Mouse (Mus musculus) midbrain, embryonic 13.5 days (tissue): ENCODE data around the gene Saa3. TPM values are rescaled to one million over a fixed set of nuclear protein-coding genes. Genes with fewer than 3 reads are reported as not detected.
"Not testable (repeated sequence)": the region's sequence is repeated elsewhere in the genome, so short reads cannot be mapped to it uniquely, and the experiment has no call there.

Experiments
- ATAC-seq: fragments of 200-750 bp; cut with Nextera tagmentation; 2 replicates; pipeline ENCODE4 v1.8.0; 2017; ENCODE audit warnings: mild to moderate bottlenecking, moderate TSS enrichment, moderate library complexity
- H3K27ac ChIP-seq: fragments of 300-500 bp; sonication (generic); 2 replicates; pipeline ENCODE4 v1.5.1; 2015; ENCODE audit warnings: inconsistent platforms, mild to moderate bottlenecking, moderate library complexity
- H3K27me3 ChIP-seq: fragments of 300-500 bp; sonication (generic); 2 replicates; pipeline ENCODE4 v1.6.1; 2015; ENCODE audit warnings: mild to moderate bottlenecking, inconsistent platforms
- H3K36me3 ChIP-seq: fragments of 300-500 bp; sonication (generic); 2 replicates; pipeline ENCODE4 v1.6.1; 2015; ENCODE audit warnings: mild to moderate bottlenecking, inconsistent platforms
- H3K4me1 ChIP-seq: fragments of 300-500 bp; sonication (generic); replicated peaks from 2 replicates; pipeline ENCODE4 v1.6.1; 2015; ENCODE audit warnings: inconsistent platforms
- H3K4me2 ChIP-seq: fragments of 300-500 bp; sonication (generic); replicated peaks from 2 replicates; pipeline ENCODE4 v1.6.1; 2015; ENCODE audit warnings: moderate library complexity, mild to moderate bottlenecking, inconsistent platforms
- H3K4me3 ChIP-seq: fragments of 300-500 bp; sonication (generic); replicated peaks from 2 replicates; pipeline ENCODE4 v1.5.1; 2015; ENCODE audit warnings: mild to moderate bottlenecking, inconsistent platforms
- H3K9ac ChIP-seq: fragments of 300-500 bp; sonication (generic); replicated peaks from 2 replicates; pipeline ENCODE4 v1.6.1; 2015; ENCODE audit warnings: mild to moderate bottlenecking, inconsistent platforms
- H3K9me3 ChIP-seq: fragments of 300-500 bp; sonication (generic); 2 replicates; pipeline ENCODE4 v1.6.1; 2016; ENCODE audit warnings: mild to moderate bottlenecking, inconsistent platforms
- WGBS: fragments of 180-500 bp; shearing (Covaris S2); methylation state at CpG from one replicate; pipeline ENCODE4 v1.1.7; 2015; 5-methylcytosine and 5-hydroxymethylcytosine counted together
- polyA plus RNA-seq: library from polyadenylated mRNA; unstranded; fragments of >200 nt; fragmentation: Nextera tagmentation; extraction: Ambion mirVana; gene quantifications from 2 replicates; pipeline ENCODE4 v1.2.1, GENCODE M21; 2015

Gene Saa3
- polyA plus RNA-seq, 1 experiment from 2014 or later, result 0.17 TPM

GRCm38 (mm10) chr7:46700521-46701025, 14.9 kb downstream of the Saa3 start:
- no peaks in the 10 kb centered on the region for H3K9me3 ChIP-seq
- no peak overlapping the region for H3K4me2 ChIP-seq
- no peak for ATAC-seq
- H3K27ac ChIP-seq, result no peak overlapping the region
- peaks cover 94% of the 10 kb centered on the region for H3K36me3 ChIP-seq
- no peaks in the 10 kb centered on the region for H3K4me1 ChIP-seq
- WGBS, result 93% methylated on average over 6 of the region's 6 CpGs
- H3K4me3 ChIP-seq, result no peak overlapping the region
- H3K27me3 ChIP-seq, result no peaks in the 10 kb centered on the region
- H3K9ac ChIP-seq, result no peak overlapping the region

GRCm38 (mm10) chr7:46696754-46697153, 18.7 kb downstream of the Saa3 start:
- no peaks in the 10 kb centered on the region for H3K27me3 ChIP-seq
- no peak overlapping the region for H3K4me2 ChIP-seq
- H3K36me3 ChIP-seq, result peaks cover 76% of the 10 kb centered on the region
- H3K27ac ChIP-seq, result no peak overlapping the region
- H3K4me1 ChIP-seq, result no peaks in the 10 kb centered on the region
- no peaks in the 10 kb centered on the region for H3K9me3 ChIP-seq
- no peak for ATAC-seq
- no peak overlapping the region for H3K4me3 ChIP-seq
- no peak overlapping the region for H3K9ac ChIP-seq
- WGBS, result 94% methylated on average over 1 of the region's 1 CpGs

- Histone ChIP-seq H3K4me3 (no peak overlapping the region), H3K27ac (no peak overlapping the region), H3K4me1 (no peaks in the 10 kb centered on the region), H3K9ac (no peak overlapping the region), H3K9me3 (no peaks in the 10 kb centered on the region), H3K36me3 (peaks cover 40% of the 10 kb centered on the region), H3K27me3 (no peaks in the 10 kb centered on the region), H3K4me2 (no peak overlapping the region)
- no peak for ATAC-seq
- 91% methylated on average over 5 of the region's 5 CpGs for WGBS
Observed at GRCm38 (mm10) chr7:46686827-46687226, 28.7 kb downstream of the Saa3 start.

DNA sequence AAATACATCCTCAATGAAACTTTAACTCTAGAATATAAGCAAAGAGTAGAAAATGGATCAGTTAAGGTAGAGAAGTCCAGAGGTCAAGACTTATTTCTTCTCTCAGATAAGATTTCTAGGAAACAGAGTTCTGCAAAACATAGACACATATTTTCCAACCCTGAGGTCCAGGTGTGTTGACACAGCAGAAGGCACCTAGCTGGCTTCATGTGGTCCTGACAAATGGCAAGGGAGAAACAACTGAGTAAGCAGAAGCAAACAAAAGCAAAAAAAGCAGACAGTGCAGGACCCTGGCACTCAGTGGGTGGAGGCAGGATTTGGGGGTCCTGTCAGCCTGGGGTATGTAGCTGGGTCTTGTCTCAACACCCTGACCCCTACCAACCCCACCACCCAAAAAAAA, 34.8 kb downstream of the Saa3 start:
- no peaks in the 10 kb centered on the region for H3K27me3 ChIP-seq
- H3K9me3 ChIP-seq, result no peaks in the 10 kb centered on the region
- H3K9ac ChIP-seq, result no peak overlapping the region
- no peaks in the 10 kb centered on the region for H3K36me3 ChIP-seq
- H3K4me2 ChIP-seq, result no peak overlapping the region
- no peak for ATAC-seq
- no peak overlapping the region for H3K4me3 ChIP-seq
- no peak overlapping the region for H3K27ac ChIP-seq
- no peaks in the 10 kb centered on the region for H3K4me1 ChIP-seq

GRCm38 (mm10) chr7:46679044-46679443, 36.5 kb downstream of the Saa3 start:
- H3K4me3 ChIP-seq, ATAC-seq, H3K9ac ChIP-seq, H3K36me3 ChIP-seq, H3K27me3 ChIP-seq, H3K9me3 ChIP-seq, H3K4me1 ChIP-seq, H3K4me2 ChIP-seq, H3K27ac ChIP-seq: not testable (repeated sequence)
- WGBS, result 87% methylated on average over 7 of the region's 7 CpGs

DNA sequence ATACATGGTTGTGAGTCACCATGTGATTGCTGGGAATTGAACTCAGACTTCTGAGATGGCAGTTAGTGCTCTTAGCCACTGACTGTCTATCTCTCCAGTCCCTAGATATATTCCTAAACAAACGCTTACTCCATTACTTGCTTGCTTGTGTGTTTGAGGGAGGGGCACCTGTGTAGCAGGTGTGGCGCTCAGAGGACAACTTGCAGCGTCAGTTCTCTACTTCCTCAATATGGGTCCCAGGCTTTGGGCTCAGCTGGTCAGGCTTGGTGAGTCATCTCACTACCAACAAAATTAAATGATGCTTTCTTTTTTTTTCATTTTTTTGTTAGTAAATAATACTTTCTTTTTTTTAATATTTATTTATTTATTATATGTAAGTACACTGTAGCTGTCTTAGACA, 37.1 kb downstream of the Saa3 start:
- no peaks in the 10 kb centered on the region for H3K4me1 ChIP-seq
- 93% methylated on average over 3 of the region's 3 CpGs for WGBS
- no peak for ATAC-seq
- no peak overlapping the region for H3K27ac ChIP-seq
- no peak overlapping the region for H3K9ac ChIP-seq
- no peak overlapping the region for H3K4me2 ChIP-seq
- H3K4me3 ChIP-seq, result no peak overlapping the region
- no peaks in the 10 kb centered on the region for H3K9me3 ChIP-seq
- no peaks in the 10 kb centered on the region for H3K27me3 ChIP-seq
- no peaks in the 10 kb centered on the region for H3K36me3 ChIP-seq

GRCm38 (mm10) chr7:46676808-46677360, 38.6 kb downstream of the Saa3 start:
- Histone ChIP-seq H3K9me3 (no peaks in the 10 kb centered on the region), H3K4me3 (no peak overlapping the region), H3K36me3 (no peaks in the 10 kb centered on the region), H3K4me1 (no peaks in the 10 kb centered on the region), H3K27me3 (no peaks in the 10 kb centered on the region), H3K9ac (no peak overlapping the region), H3K4me2 (no peak overlapping the region), H3K27ac (no peak overlapping the region)
- ATAC-seq, result peak; percentile 34; the same call in 1 of the 2 replicates
- WGBS, result 72% methylated on average over 5 of the region's 5 CpGs

- no peak for ATAC-seq
- 90% methylated on average over 8 of the region's 8 CpGs for whole genome bisulfite sequencing
- Histone ChIP-seq H3K36me3 (no peaks in the 10 kb centered on the region), H3K9me3 (no peaks in the 10 kb centered on the region), H3K4me3 (no peak overlapping the region), H3K9ac (no peak overlapping the region), H3K4me1 (no peaks in the 10 kb centered on the region), H3K27me3 (no peaks in the 10 kb centered on the region), H3K4me2 (no peak overlapping the region), H3K27ac (no peak overlapping the region)
Observed at GRCm38 (mm10) chr7:46675886-46676285, 39.6 kb downstream of the Saa3 start.

DNA sequence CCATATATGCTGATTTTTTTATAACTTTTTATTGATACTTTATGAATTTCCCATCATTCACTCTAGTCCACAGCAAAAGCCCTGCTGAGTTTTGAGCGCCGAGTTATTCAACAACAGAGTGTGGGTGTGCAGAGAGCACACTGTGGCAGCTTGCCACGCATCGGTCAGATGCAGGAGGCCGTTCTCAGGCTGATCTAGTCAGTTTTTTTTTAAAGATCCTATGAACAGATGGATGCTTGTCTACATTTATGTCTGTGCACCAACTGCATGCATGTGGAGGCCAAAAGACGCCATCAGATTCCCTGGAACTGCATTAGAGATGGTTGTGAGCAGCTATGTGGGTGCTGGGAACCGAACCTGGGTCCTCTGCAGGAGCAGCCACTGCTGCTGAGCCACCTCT, 40.4 kb downstream of the Saa3 start:
- H3K4me1 ChIP-seq, result no peaks in the 10 kb centered on the region
- no peak overlapping the region for H3K27ac ChIP-seq
- no peak for ATAC-seq
- no peak overlapping the region for H3K4me3 ChIP-seq
- no peaks in the 10 kb centered on the region for H3K9me3 ChIP-seq
- no peak overlapping the region for H3K4me2 ChIP-seq
- no peak overlapping the region for H3K9ac ChIP-seq
- 95% methylated on average over 7 of the region's 7 CpGs for WGBS
- no peaks in the 10 kb centered on the region for H3K36me3 ChIP-seq
- H3K27me3 ChIP-seq, result no peaks in the 10 kb centered on the region

GRCm38 (mm10) chr7:46672160-46672672, 43.3 kb downstream of the Saa3 start, which contains the start of gene Tph1:
Gene Tph1 (minus strand): TSS chr7:46672537.
- H3K27ac ChIP-seq, result no peak within 1 kb of the TSS
- peaks cover 4% of the 10 kb centered on the region; the same call in 1 of the 2 replicates for H3K27me3 ChIP-seq
- H3K4me3 ChIP-seq, result no peak within 1 kb of the TSS
- WGBS, result 74% methylated on average over 10 of the region's 10 CpGs
- H3K4me2 ChIP-seq, result no peak within 1 kb of the TSS
- no peak for ATAC-seq
- H3K9ac ChIP-seq, result no peak within 1 kb of the TSS
- no peaks in the 10 kb centered on the region for H3K36me3 ChIP-seq
- no peaks in the 10 kb centered on the region for H3K9me3 ChIP-seq
- H3K4me1 ChIP-seq, result peaks cover 5% of the 10 kb centered on the region

- Histone ChIP-seq H3K4me3 (peak overlapping the region; percentile 12; the same call in 1 of the 2 replicates), H3K9me3 (no peaks in the 10 kb centered on the region)
- peak; percentile 66; the same call in 1 of the 2 replicates for ATAC-seq
Observed at GRCm38 (mm10) chr7:46667256-46667655, 48.2 kb downstream of the Saa3 start.

GRCm38 (mm10) chr7:46665236-46665635, 50.3 kb downstream of the Saa3 start:
- no peaks in the 10 kb centered on the region for H3K36me3 ChIP-seq
- H3K4me2 ChIP-seq, result no peak overlapping the region
- no peak overlapping the region for H3K4me3 ChIP-seq
- WGBS, result 41% methylated on average over 9 of the region's 9 CpGs
- H3K27me3 ChIP-seq, result peaks cover 35% of the 10 kb centered on the region
- H3K27ac ChIP-seq, result no peak overlapping the region
- no peak overlapping the region for H3K9ac ChIP-seq
- no peak for ATAC-seq
- H3K9me3 ChIP-seq, result no peaks in the 10 kb centered on the region
- peaks cover 13% of the 10 kb centered on the region for H3K4me1 ChIP-seq

More at GRCm38 (mm10) chr7:46667256-46667655, 48.2 kb downstream of the Saa3 start:
- Histone ChIP-seq H3K27ac (no peak overlapping the region), H3K27me3 (peaks cover 30% of the 10 kb centered on the region), H3K36me3 (no peaks in the 10 kb centered on the region), H3K9ac (no peak overlapping the region), H3K4me1 (peaks cover 7% of the 10 kb centered on the region), H3K4me2 (peak overlapping the region; percentile 44)
- WGBS, result 3% methylated on average over 21 of the region's 21 CpGs
